25 mouse cellular contexts compared by ENCODE assay signal in the genomic region with DNA sequence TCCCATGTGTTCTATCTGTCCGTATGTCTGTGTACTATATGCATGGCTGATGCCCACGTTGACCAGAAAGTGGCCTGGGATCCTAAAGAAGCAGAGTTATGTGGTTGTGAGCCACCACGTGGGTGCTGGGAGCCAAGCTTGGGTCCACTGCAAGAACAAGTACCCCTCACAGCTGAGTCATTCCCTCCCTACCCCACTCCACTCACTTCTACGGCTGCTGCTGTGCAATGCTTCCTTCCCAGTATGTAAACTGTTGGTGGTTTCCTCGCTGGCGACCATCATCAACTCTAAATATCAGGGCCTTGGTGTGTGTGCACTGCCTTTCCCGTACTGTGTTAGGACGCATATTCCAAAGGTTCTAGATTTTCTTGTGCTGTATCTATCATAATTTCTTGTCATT.
A peak's percentile ranks its signal among the peaks of the same experiment; 100 is the strongest.
DNase-seq lines count a peak whose midpoint lies in the region; ATAC-seq lines count a peak whose summit lies in the region.
"Had no signal": no experiment of that assay in that cellular context is flagged by ENCODE, and none has a peak within 500 bp of the region (broad histone marks: within the 10 kb centered on the region; RNA-seq: fewer than 3 reads in every experiment).

No protein-coding gene starts in this region.

- WGBS in heart, embryonic 10.5 days: 89% methylated on average over 8 of the region's 8 CpGs

- no peak overlapping the region for H3K4me3 ChIP-seq in heart, embryonic 10.5 days
- H3K4me3 ChIP-seq: embryonic facial prominence, embryonic 12.5 days; embryonic facial prominence, embryonic 15.5 days; gastrocnemius, adult 2 months; heart, adult 2 months; hindbrain, embryonic 12.5 days; hindbrain, embryonic 15.5 days had no signal

- no peaks in the 10 kb centered on the region; the same call in 1 of the 2 replicates for H3K4me1 ChIP-seq in heart, embryonic 10.5 days
- H3K4me1 ChIP-seq: hindbrain, embryonic 12.5 days had no signal

- H3K36me3 ChIP-seq in heart, embryonic 10.5 days: peaks cover 11% of the 10 kb centered on the region
- H3K36me3 ChIP-seq: embryonic facial prominence, embryonic 12.5 days; embryonic facial prominence, embryonic 15.5 days; hindbrain, embryonic 15.5 days had no signal

- H3K9me3 ChIP-seq in heart, embryonic 10.5 days: no peaks in the 10 kb centered on the region
- H3K9me3 ChIP-seq: embryonic facial prominence, embryonic 12.5 days; embryonic facial prominence, embryonic 15.5 days; G1E; hindbrain, embryonic 12.5 days; hindbrain, embryonic 15.5 days had no signal

- H3K27me3 ChIP-seq in heart, embryonic 10.5 days (ENCODE audit: insufficient read depth, poor library complexity, severe bottlenecking): no peaks in the 10 kb centered on the region
- H3K27me3 ChIP-seq: CH12.LX; embryonic facial prominence, embryonic 12.5 days; embryonic facial prominence, embryonic 15.5 days; hindbrain, embryonic 12.5 days; hindbrain, embryonic 15.5 days; Patski had no signal

- DNase-seq in heart, adult 11 months: peak; percentile 69
- DNase-seq in heart, embryonic 10.5 days (ENCODE audit: low spot score): no peak
- peak; percentile 9 for DNase-seq in 416B (ENCODE audit: low read depth)
- DNase-seq in embryo, embryonic 10 days (ENCODE audit: low spot score): no peak
- DNase-seq: adrenal gland, adult 2 months; adrenal gland, postnatal 14 days; B cell, adult 2 months; cerebellum, adult 11 months; cerebellum, adult 2 months; cerebellum, adult 9-11 months; cerebellum, postnatal 25 days; forebrain, postnatal 0 days; gastrocnemius, adult 2 months; gastrocnemius, postnatal 14 days; heart, adult 2 months had no signal

- peak; percentile 34; the same call in 1 of the 2 replicates for ATAC-seq in megakaryocyte, adult 5-6 weeks (ENCODE audit: poor library complexity, severe bottlenecking)
- no peak for ATAC-seq in activated CD4-positive, CD25-positive, alpha-beta regulatory T cell, adult 4 months
- ATAC-seq: forebrain, embryonic 14.5 days; forebrain, postnatal 0 days; Patski had no signal

- no peak overlapping the region for H3K27ac ChIP-seq in heart, embryonic 10.5 days
- H3K27ac ChIP-seq: embryonic facial prominence, embryonic 12.5 days; embryonic facial prominence, embryonic 15.5 days; gastrocnemius, adult 2 months; heart, adult 2 months; hindbrain, embryonic 12.5 days; hindbrain, embryonic 15.5 days had no signal

Comparison
In these comparisons a context has a peak if more than half of its experiments do, and no peak if none do; other contexts are left out.
1. DNase-seq: peak in heart, adult 11 months (single experiment) and 416B (single experiment); none in heart, embryonic 10.5 days (single experiment) and embryo, embryonic 10 days (single experiment).